Mouse (Mus musculus) WW6 (cell line): ENCODE results near the gene Dlx2.

ENCODE experiments used
- DNase-seq: peaks from one replicate; pipeline ENCODE4 v3.0.0-alpha.2; 2013; ENCODE audit warnings: low read depth, low spot score

Gene Dlx2

GRCm38 (mm10) chr2:71546640-71547071 lies at the start of gene Dlx2:
Gene Dlx2 (minus strand): TSS chr2:71546754.
- no peak for DNase-seq

DNA sequence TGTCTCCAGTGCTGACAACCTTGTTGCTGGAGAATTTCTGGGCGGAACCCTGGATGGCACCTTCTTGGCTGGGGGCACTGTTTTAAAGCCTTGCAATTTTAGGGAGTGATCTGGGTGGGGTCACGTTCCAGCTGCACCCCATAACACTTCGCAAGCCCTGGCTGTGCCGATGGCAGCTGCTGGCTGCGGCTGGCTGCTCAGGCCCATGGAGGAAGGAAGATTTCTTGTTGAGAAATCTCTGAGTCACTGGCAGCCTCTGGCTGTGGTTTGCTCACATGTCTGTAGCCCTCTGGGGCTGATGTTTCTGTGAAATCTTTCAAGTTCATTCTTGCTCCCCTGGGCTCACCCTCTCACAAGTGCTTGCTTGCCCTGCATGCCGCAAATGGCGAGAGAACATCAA lies 47.9 kb upstream of the Dlx2 start:
- DNase-seq, result no peak

- no peak for DNase-seq
These were observed 42.6 kb upstream of the Dlx2 start for GRCm38 (mm10) chr2:71589114-71589513.

GRCm38 (mm10) chr2:71581488-71581887 lies 34.9 kb upstream of the Dlx2 start:
- no peak for DNase-seq

- peak; percentile 26 for DNase-seq
These were observed 34.3 kb upstream of the Dlx2 start for GRCm38 (mm10) chr2:71580632-71581466.

DNA sequence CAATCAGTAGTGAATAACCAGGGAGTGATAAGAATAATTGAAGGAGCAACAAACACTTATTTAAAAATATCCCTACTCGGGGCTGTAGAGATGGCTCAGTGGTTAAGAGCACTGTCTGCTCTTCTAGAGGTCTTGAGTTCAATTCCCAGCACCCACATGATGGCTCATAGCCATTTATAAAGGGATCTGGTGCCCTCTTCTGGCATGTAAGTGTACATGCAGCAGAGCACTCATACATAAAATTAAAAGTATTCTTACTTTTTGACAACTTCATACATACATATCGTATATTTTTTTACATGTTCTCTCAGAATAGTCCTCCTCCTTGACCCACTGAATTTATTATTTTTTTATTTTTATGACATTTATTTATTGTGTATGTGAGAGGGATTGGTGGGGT lies 30.5 kb upstream of the Dlx2 start:
- no peak for DNase-seq

- DNase-seq, result no peak
These were observed 27.2 kb upstream of the Dlx2 start for GRCm38 (mm10) chr2:71573736-71574135.

- no peak for DNase-seq
These were observed 19.9 kb upstream of the Dlx2 start for GRCm38 (mm10) chr2:71566466-71566865.

DNA sequence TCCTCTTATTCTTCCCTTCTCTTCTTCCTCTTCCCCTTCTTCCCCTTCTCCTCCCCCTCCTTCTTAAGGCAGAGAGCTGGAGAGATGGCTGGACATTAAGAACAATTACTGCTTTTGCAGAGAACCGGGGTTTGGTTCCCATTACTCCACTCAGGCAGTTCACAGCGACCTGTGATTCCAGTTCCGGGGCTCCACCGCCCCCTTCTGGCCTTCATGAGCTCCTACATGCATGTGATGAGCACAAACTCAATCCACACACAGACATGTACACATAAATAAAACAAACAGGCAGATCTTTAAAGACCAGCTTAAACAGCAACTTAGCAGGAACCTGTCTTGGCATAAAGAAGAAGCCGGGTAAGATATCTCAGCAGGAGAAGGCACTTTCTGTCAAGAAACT lies 9.5 kb upstream of the Dlx2 start:
- DNase-seq, result no peak

DNA sequence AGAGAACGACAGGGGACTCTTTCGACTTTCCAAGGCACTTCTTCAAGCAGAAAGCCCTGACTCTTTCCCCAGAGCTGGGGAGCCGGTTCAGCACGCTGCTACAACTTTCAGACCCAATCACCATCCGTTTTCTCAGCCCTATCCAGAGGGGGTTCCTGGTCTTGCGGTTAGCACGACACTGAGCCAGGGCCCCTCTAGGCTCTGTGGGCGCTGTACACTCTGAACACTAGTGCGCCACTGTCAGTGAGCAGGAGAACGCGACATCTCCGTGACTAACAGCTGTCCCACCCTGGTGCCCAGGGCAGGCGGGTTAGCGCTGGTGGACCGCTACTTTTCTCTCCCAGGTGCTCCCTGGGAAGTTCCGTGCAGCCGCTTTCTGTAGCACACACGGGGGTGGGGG lies 5.2 kb upstream of the Dlx2 start:
- DNase-seq, result no peak

DNA sequence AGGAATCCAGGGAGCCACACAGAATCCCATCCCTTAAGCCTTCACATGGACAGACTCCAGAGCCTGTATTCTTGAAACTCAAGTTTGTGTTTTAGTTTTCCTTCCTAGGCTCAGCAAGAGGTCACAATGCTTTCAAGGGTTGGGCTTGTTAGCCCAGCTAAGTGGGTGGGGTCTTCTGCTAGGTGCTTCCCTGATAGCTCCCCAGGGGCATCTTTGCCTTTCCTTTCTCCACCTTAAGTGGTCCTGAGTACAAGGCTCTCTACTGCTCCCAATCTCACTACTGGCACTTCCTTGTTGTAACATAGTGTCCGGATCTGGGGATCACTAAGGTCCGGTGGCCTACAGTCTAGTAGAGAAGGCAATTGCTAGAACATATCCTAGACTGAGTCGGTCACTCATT lies 3.8 kb upstream of the Dlx2 start:
- no peak for DNase-seq

DNA sequence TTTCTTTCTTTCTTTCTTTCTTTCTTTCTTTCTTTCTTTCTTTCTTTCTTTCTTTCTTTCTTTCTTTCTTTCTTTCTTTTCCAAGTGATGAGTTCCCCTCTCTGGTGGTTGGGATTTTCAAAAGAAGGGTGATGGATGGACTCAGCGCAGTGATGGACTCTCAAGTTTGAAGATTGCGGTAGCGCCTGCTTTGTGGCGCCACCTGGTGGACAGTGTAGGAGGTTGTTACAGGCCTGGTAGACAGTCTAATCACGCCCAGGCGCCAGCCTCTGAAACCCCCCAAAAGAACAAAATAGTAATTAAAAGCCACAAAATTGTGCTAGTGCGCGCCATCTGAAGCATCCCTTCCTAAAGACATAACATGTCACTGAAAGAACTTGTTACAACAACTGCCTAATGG lies 1.3 kb upstream of the Dlx2 start:
- DNase-seq, result no peak

GRCm38 (mm10) chr2:71545882-71546639 lies 493 bp downstream of the Dlx2 start:
- DNase-seq, result no peak

GRCm38 (mm10) chr2:71545401-71545881 lies 1.1 kb downstream of the Dlx2 start:
- no peak for DNase-seq

- no peak for DNase-seq
These were observed 1.9 kb downstream of the Dlx2 start for GRCm38 (mm10) chr2:71544391-71545285.

DNA sequence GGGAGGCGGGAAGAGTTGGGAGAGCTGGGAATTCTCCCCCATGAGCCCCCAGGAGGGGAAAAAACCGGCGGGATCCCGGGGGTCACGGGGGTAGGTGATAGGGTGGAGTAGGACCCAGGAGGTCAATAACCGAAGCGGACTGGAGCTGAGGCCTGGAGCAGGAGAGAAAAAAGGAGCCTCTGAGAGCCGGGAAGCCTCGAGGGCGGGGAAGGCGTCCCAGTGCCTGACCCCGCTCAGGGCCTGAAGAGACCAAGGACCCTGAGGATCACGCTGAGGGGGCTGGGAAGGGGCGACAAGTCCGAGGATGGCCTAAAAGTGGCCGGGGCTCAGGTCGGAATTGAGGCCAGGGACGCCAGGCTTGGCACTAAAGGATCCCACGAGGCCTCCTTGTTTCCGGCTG lies 2.6 kb downstream of the Dlx2 start:
- no peak for DNase-seq

DNA sequence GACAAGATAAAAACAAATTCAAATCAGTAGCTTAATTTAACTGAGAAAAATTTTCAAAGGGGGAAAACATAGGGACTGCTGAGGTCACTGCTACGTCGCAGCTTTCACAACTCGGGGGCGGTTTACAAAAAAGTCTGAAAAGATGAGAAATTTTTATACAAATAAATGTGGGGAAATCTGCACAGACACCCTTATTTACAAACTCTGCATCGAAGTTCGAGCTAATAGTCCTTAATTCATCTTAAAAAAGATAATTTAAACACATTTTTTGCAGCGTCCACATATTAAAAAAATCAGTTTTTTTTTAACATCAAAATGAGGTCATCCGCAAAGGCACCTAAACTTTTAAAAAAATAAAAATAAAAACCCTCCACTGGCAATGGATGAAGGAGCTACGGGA lies 3.0 kb downstream of the Dlx2 start:
- no peak for DNase-seq

DNA sequence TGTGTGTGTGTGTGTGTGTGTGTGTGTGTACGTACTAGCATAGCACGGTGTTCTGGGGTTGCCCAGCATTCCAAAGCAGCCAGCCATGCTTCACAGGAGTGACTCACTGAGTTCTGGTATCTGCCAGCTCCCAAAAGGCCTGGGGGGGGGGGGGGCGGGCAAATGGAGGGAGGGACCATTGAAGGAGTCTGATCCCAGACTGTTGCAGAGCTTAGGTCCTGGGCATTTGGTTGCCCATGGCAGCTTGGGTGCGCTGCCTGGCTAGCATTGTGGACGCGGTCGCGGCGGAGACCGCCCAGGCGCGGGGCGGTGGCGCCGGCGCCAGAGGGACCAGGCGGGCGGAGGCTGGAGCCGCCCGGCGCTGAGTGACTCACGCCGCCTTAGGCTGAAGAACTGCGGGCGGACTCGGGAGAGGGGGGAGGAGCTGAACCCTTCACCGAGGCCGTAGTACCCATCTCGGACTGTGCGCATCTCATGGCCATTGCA lies 3.7 kb downstream of the Dlx2 start:
- DNase-seq, result no peak

GRCm38 (mm10) chr2:71542227-71542815 lies 4.2 kb downstream of the Dlx2 start:
- DNase-seq, result no peak

GRCm38 (mm10) chr2:71541418-71542226 lies 4.9 kb downstream of the Dlx2 start:
- no peak for DNase-seq
